Mouse (Mus musculus): ENCODE data around the gene Efnb2. TPM values are rescaled to one million over a fixed set of nuclear protein-coding genes. Genes with fewer than 3 reads are reported as not detected.

Efnb2 gene
- total RNA-seq, 4 experiments from 2014 or later: 17.0 to 20.8 (median 17.7) TPM

- DNase-seq (ENCODE audit: low spot score): no peak
These were observed 91.8 kb downstream of the Efnb2 start for GRCm38 (mm10) chr8:8569280-8569679.

- no peak for DNase-seq (ENCODE audit: low spot score)
These were observed 92.7 kb downstream of the Efnb2 start for GRCm38 (mm10) chr8:8568215-8568773.

Small RNA genes within 50 kb of the gene (microRNA-seq; reads per million reads assigned to microRNA genes)
- gene Mir7654: 1.7 reads per million

Other genes starting within 250 kb of the Efnb2 start
- 10 to 100 TPM; 21.1 to 35.1 (median 27.4) TPM for gene Arglu1, start 29.3 kb upstream of the Efnb2 start, total RNA-seq (2022)

All from heart, adult 8-10 months (tissue).